Mouse (Mus musculus) cerebellum, adult 9-10 months (tissue): ENCODE data around the gene Gmppa.

Source experiments
- DNase-seq: peaks from one replicate; pipeline ENCODE4 v3.0.0; 2022

Gmppa gene

GRCm38 (mm10) chr1:75435475-75436328 is at the start of gene Gmppa:
Gene Gmppa, plus strand, starts transcription at chr1:75435930.
- DNase-seq = peak; percentile 85

- no peak for DNase-seq
Observed at GRCm38 (mm10) chr1:75386149-75386548, 49.6 kb upstream of the Gmppa start.

GRCm38 (mm10) chr1:75387469-75387928 is 48.2 kb upstream of the Gmppa start:
- peak; percentile 69 for DNase-seq

- DNase-seq = peak; percentile 48
Observed at GRCm38 (mm10) chr1:75387929-75388897, 47.5 kb upstream of the Gmppa start.

- DNase-seq = peak; percentile 50
Observed at GRCm38 (mm10) chr1:75388898-75389515, 46.7 kb upstream of the Gmppa start.

- DNase-seq = peak; percentile 95
Observed at GRCm38 (mm10) chr1:75393139-75393538, 42.6 kb upstream of the Gmppa start.

- peak; percentile 53 for DNase-seq
Observed at GRCm38 (mm10) chr1:75393846-75394245, 41.9 kb upstream of the Gmppa start.

GRCm38 (mm10) chr1:75398761-75399402 is 36.8 kb upstream of the Gmppa start:
- peak; percentile 87 for DNase-seq

- DNase-seq = peak; percentile 57
Observed at GRCm38 (mm10) chr1:75399755-75400492, 35.8 kb upstream of the Gmppa start.

GRCm38 (mm10) chr1:75400493-75401115 is 35.1 kb upstream of the Gmppa start:
- DNase-seq = peak; percentile 48

GRCm38 (mm10) chr1:75405547-75405946 is 30.2 kb upstream of the Gmppa start:
- no peak for DNase-seq

GRCm38 (mm10) chr1:75406173-75406572 is 29.6 kb upstream of the Gmppa start:
- DNase-seq = no peak

GRCm38 (mm10) chr1:75407056-75407455 is 28.7 kb upstream of the Gmppa start:
- no peak for DNase-seq

- DNase-seq = no peak
Observed at GRCm38 (mm10) chr1:75408210-75408609, 27.5 kb upstream of the Gmppa start.

GRCm38 (mm10) chr1:75409950-75410349 is 25.8 kb upstream of the Gmppa start:
- DNase-seq = no peak

GRCm38 (mm10) chr1:75412196-75412595 is 23.5 kb upstream of the Gmppa start:
- no peak for DNase-seq

- peak; percentile 93 for DNase-seq
Observed at GRCm38 (mm10) chr1:75413749-75414148, 22.0 kb upstream of the Gmppa start.

- no peak for DNase-seq
Observed at GRCm38 (mm10) chr1:75421794-75422193, 13.9 kb upstream of the Gmppa start.

- DNase-seq = no peak
Observed at GRCm38 (mm10) chr1:75422216-75422822, 13.4 kb upstream of the Gmppa start.

GRCm38 (mm10) chr1:75422823-75423471 is 12.8 kb upstream of the Gmppa start:
- no peak for DNase-seq
